ENCODE assay signal across 22 mouse cellular contexts in genomic region chr7:141198121-141198520, GRCm38 (mm10). TPM values are rescaled to one million over a fixed set of nuclear protein-coding genes. Genes with fewer than 3 reads are reported as not detected.
"Had no signal": no experiment of that assay in that cellular context is flagged by ENCODE, and none has a peak within 500 bp of the region (broad histone marks: within the 10 kb centered on the region; RNA-seq: fewer than 3 reads in every experiment).

No protein-coding gene starts in this region.

- H3K27me3 ChIP-seq: limb, embryonic 12.5 days; limb, embryonic 15.5 days; midbrain, embryonic 12.5 days; neural tube, embryonic 13.5 days had no signal

- H3K4me3 ChIP-seq: limb, embryonic 12.5 days; limb, embryonic 15.5 days; midbrain, embryonic 12.5 days; myocyte; neural tube, embryonic 13.5 days had no signal

- H3K27ac ChIP-seq: limb, embryonic 12.5 days; limb, embryonic 15.5 days; midbrain, embryonic 12.5 days; neural tube, embryonic 13.5 days had no signal

- H3K4me2 ChIP-seq: limb, embryonic 12.5 days; limb, embryonic 15.5 days; midbrain, embryonic 12.5 days; neural tube, embryonic 13.5 days had no signal

- H3K9me3 ChIP-seq: limb, embryonic 12.5 days; limb, embryonic 15.5 days; midbrain, embryonic 12.5 days; neural tube, embryonic 13.5 days had no signal

- ATAC-seq: intestine, embryonic 16.5 days; midbrain, embryonic 16.5 days had no signal

- DNase-seq: kidney, adult 18-20 months; kidney, adult 9 months; kidney, postnatal 14 days; kidney, postnatal 4 days; left cerebral cortex, postnatal 4 days; lung, adult 2 months; lung, postnatal 14 days; lung, postnatal 4 days; thymus, adult 18-20 months; thymus, postnatal 36 days had no signal

- H3K9ac ChIP-seq: limb, embryonic 12.5 days; limb, embryonic 15.5 days; midbrain, embryonic 12.5 days; neural tube, embryonic 13.5 days had no signal

- H3K36me3 ChIP-seq: midbrain, embryonic 12.5 days had no signal

RNA-seq across cellular contexts. Expression of gene Lmntd2, which starts 15.8 kb away (rescaled TPM):
- total RNA-seq: layer of hippocampus, adult 18-20 months; layer of hippocampus, postnatal 14 days; left cerebral cortex, postnatal 14 days; megakaryocyte-erythroid progenitor cell, adult 5-6 weeks; monocyte, adult 5-6 weeks had no signal
